Mouse (Mus musculus) cerebellum, adult 9-11 months (tissue): ENCODE measurements at regions not wholly inside any gene's neighbourhood (a gene's known extent, or its start where the extent isn't known, plus 50 kb on each side); places are given as distances from the start of the nearest gene placed in this dataset.
"Not testable (repeated sequence)": the region's sequence is repeated elsewhere in the genome, so short reads cannot be mapped to it uniquely, and the experiment has no call there.

Experiments
- DNase-seq: peaks from one replicate; pipeline ENCODE4 v3.0.0; 2022

DNA sequence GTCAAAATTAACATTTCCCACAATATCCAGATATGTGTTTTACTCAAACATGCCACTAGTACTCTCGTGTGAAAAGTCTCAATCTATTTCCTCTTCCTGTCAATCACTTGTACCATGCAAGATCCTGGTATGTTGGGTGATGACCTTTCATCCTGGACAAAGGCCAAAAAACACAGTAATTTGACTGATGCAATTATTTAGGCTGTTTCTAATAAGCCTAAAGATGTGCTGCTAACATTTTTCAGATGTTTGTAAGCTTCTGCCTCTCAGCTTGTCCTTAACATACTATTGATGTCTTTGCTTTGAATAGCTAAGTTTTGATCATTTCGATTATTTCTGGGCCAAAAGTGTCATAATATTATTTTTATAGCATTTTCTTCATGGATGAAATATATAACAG lies 418.4 kb upstream of the Arrdc4 start:
- DNase-seq = no peak

- DNase-seq = no peak
Measured at GRCm38 (mm10) chr7:69161916-69162315, 412.9 kb upstream of the Arrdc4 start.

DNA sequence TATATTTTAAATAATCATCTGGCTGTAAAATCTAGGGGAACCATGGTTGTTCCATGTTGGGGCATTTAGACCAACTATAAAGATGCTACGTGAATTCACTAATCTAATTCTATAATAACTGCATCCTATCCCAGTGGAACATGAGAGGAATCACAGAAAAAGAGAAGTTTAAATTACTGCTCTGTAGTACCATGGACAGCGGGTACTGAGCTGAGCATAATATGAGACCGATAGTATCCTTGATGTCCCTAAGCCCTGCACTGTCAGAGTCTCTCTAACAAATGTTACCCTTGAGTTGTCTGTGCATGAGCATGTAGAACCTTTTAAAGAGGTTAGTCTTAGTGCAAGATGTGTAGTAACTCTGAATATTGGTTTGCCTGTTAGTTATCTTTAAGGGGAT lies 393.3 kb upstream of the Arrdc4 start:
- DNase-seq = no peak

GRCm38 (mm10) chr7:69133441-69133840 lies 384.4 kb upstream of the Arrdc4 start:
- no peak for DNase-seq

DNA sequence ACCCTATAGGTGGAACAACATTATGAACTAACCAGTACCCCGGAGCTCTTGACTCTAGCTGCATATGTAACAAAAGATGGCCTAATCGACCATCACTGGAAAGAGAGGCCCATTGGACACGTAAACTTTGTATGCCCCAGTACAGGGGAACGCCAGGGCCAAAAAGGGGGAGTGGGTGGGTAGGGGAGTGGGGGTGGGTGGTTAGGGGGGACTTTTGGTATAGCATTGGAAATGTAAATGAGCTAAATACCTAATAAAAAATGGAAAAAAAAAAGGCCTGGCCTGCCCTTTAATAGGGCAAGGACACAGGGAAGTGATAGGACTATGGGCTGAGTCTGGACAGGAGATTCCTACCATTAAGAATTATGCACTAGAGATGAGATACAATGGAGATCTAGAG lies 352.7 kb upstream of the Arrdc4 start:
- DNase-seq = not testable (repeated sequence)

- no peak for DNase-seq
Measured at GRCm38 (mm10) chr7:69097587-69098095, 348.6 kb upstream of the Arrdc4 start.

GRCm38 (mm10) chr7:69074780-69075179 lies 325.7 kb upstream of the Arrdc4 start:
- no peak for DNase-seq

DNA sequence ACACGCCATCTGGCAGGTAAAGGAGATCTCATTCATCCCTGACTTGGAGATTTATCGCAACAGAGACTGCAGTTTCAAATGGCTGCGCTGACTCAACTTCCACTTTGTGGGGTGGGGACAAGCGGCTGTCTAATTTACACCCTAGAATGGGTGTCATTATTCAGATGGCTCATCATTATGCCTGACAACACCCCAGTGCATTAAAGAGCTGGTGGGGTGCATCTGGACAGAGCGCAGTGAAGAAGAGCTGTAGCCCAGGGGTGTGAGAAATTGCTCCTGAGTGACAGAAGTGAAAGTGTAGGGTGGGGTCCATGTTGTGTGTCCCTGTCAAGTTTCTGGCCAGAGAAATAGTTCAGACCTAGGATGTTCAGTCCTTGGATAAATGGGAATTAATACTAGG lies 314.0 kb upstream of the Arrdc4 start:
- DNase-seq = no peak

DNA sequence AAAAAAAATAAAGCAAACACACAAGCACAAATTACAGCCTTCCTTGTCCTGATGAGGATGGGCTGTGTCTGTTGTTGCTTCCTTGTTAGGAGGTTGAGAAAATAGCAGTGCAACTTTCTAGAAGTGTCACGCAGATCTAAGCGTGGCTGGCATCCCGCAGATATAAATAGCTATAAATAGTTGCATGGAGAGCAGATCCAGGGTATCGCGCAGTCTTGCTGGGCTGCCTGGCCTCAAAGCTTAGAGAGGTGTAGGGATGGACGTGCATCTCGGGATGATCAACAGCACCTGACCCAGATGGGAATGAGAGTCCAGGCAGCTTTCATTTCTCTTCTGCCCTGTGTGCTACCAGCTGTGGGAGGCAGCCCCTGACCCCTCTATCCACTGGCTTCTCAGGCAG lies 313.5 kb upstream of the Arrdc4 start:
- DNase-seq = no peak

DNA sequence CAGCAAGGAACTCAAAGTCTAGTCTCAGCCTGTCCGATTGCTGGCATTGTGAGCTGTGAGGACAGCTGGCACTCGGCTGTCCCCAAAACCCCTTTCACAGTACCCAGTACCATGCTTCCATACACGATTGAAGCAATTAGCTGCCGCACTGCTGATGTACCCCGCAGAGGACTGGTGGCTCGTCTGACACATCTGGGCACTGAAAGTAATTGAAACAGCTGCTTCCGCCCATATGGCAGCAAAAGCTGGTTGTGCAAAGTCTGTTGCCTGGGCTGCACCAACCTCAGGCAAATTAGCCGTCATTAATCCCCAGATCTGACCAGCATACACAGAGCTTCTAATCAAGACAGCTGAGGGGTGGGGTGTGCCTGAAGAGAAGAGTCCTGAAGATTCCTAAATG lies 313.1 kb upstream of the Arrdc4 start:
- DNase-seq = no peak

GRCm38 (mm10) chr7:69061242-69061641 lies 312.2 kb upstream of the Arrdc4 start:
- DNase-seq = no peak

DNA sequence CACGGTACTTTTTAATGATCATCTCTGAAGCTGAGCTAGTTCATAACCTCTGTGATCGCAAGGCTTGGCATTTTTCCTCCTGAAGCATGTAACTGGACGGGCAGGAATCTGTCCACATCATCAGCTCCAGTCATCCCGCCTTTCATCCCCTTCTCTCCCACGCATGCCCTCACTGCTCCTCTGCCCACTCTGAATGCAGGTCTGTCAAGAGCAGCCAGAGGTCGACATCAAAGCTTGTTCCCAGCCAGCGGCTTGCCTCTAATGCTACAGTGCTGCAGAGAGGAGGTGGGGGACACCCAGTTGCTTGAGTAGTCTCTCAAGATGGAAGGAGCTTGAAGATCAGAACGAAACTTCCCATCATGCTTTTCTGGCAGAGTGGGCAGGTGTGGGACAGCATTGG lies 267.5 kb upstream of the Arrdc4 start:
- DNase-seq = no peak

GRCm38 (mm10) chr7:69015047-69015446 lies 266.0 kb upstream of the Arrdc4 start:
- no peak for DNase-seq

DNA sequence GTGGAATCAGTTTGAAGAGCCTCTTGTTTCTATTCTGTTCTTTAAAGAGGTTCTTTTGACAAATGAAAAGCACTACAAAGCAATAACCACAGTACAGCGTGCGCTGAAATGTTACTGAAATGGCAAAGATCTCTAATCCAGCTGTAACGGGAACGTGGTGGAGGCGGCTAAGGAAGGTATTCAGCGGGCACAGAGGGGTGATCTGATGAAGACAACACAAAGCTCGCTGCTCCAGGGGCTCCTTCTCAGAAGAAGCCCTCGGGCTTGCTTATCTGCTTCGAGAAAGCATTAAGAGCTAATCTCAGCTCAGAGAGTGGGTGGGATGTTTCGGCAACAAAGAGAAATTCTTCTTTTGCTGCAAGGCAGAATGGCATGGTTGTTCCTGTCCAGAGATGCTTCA lies 258.2 kb upstream of the Arrdc4 start:
- no peak for DNase-seq

DNA sequence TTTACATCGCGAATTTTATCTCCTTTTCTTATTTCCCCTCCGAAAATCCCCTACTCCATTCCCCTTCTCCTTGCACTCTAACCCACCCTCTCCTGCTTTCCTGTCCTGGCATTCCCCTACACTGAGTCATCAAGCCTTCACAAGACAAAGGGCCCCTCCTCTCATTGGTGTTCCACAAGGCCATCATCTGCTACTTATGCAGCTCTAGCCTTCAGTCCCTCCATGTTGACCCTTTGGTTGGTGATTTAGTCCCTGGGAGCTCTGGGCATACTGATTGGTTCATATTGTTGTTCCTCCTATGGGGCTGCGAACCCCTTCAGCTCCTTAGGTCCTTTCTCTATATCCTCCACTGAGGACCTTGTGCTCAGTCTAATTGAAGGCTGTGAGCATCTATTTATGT lies 239.0 kb upstream of the Arrdc4 start:
- DNase-seq = no peak

DNA sequence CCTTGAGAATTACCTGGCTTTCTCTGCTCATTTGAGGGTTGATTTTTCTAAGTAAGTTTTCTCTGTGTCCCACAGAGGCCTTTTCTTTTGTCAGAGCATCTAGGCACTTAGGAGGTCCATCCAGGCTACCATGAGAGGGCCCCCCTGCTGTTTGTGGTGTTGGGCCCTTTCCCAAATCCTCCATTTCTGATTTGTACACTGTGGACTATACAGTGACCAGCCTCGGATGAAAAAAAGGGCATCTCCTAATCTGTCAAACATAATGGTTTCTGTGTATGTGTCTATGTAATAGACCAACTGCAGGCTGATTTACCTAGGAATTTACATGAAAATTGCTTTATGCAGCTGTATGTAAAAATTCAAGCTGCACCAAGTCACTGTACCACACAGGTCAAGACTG lies 234.9 kb upstream of the Arrdc4 start:
- DNase-seq = no peak

DNA sequence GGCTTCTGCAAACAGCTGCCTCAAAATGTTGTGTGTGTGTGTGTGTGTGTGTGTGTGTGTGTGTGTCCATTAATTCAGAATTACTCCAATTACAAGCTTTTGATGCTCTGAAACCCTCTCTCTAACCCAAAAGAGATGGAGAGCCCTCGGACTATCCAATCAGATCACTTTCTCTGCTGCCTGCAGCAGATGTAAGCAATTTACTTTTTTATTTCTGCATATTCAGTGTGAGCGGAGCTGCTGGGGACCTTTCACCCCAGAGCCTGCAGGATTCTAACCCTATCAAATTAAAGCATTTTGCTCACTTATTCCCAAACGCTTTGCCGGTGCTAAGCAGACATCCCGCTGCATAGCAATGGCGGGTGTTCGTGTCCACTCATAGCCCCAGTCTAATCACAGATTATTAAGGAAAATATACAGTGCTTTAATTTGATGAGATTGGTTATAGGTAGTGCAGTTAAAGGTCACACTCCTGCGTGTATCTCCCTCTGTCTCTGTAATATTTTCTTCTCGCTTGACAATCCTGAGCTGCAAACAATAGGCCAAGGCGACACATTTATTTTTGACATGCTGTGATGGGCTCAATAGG lies 234.0 kb upstream of the Arrdc4 start:
- DNase-seq = no peak

- no peak for DNase-seq
Measured at GRCm38 (mm10) chr7:68978576-68978975, 229.5 kb upstream of the Arrdc4 start.

DNA sequence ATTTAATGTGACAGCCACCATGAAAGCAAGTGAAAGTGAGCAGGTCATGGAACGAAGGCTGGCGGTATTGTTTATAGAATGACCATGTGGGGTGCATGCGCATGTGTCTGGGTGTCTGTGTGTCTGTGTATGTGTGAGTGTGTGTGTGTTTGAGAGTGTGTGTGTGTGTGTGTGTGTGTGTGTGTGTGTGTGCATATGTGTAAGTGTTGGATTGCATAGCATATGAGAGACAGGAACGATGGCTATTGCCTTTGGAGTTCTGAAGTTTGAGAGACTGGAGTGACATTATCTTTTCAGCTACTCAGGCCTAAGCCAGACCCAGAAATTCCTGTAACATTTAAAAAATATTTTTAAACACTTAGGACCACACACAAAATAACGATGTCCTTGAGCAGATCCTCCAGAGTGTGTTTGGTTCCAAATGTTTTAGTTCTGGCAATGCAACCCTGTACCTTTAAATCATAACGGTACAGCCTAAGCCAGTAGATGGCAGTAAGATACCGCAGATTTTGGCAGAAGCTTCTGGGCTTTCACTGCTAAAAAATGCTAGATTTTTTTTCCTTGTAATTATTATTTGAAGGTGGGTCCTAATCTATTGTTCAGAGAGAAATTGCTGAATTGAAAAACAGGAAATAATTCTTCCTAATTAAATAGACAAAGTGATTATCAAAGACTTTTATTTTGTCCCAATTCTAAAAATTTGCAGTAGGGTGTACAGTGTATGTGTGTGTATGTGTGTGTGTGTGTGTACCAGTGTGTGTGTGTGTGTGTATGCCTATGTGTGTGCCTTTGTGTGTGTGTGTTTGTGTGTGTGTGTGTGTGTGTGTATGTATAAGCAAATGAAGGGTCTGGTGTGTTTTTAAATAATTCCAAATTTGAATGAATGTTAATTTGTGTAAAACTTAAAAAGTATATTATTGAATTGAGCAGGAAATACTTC lies 228.0 kb upstream of the Arrdc4 start:
- no peak for DNase-seq

- no peak for DNase-seq
Measured at GRCm38 (mm10) chr7:68975956-68976355, 226.9 kb upstream of the Arrdc4 start.

- no peak for DNase-seq
Measured at GRCm38 (mm10) chr7:68975580-68975894, 226.5 kb upstream of the Arrdc4 start.

DNA sequence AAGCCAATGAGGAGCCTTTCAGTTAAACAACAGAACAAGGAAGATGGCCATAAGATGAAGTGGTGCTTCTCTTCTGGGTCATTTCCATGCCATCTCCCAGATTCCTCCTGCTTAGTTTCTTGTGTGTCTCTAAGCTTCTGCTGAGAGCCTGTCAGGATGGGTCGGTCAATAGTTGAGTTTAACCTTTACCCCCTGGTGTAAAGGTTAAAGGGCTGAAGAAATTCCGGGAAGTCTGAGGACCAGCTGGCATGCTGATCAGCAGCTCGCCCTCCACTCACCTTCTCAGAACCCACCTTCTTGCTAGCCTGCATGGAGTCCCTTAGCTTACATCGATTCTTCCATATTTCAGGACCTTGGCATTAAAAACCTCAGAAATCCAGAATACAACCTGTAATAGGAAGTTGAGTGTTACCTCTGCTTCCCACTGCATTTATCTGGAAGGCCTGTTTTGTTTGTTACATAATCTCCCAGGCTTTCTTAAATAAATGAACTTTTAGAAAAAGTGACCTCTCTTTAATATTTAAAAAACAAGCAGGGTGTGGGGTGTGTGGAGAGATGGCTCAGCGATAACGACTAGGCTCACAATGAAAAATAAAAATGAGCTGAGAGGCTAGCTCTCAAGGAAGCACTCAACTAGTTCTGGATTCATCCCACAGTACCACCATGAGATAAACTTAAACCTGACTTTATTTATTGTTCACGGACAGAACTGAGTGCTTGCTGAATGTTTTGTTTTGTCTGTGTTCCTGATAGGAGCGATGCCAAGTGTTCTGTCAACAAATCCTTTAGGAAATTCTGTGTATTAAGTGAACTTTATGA lies 225.9 kb upstream of the Arrdc4 start:
- DNase-seq = no peak
